Mouse (Mus musculus): ENCODE results near the gene Psma6.
"Not testable (repeated sequence)": the region's sequence is repeated elsewhere in the genome, so short reads cannot be mapped to it uniquely, and the experiment has no call there.

The Psma6 gene

GRCm38 (mm10) chr12:55384023-55384749 is at the start of gene Psma6:
Gene Psma6 (plus strand): TSS chr12:55384222.
- DNase-seq: peak; percentile 41

GRCm38 (mm10) chr12:55338490-55338889 is 45.5 kb upstream of the Psma6 start:
- not testable (repeated sequence) for DNase-seq

- DNase-seq: not testable (repeated sequence)
These were observed 41.0 kb upstream of the Psma6 start for GRCm38 (mm10) chr12:55343045-55343444.

- no peak for DNase-seq
These were observed 40.0 kb upstream of the Psma6 start for GRCm38 (mm10) chr12:55343998-55344397.

- no peak for DNase-seq
These were observed 39.4 kb upstream of the Psma6 start for GRCm38 (mm10) chr12:55344583-55344982.

- DNase-seq: no peak
These were observed 30.6 kb upstream of the Psma6 start for GRCm38 (mm10) chr12:55353423-55353822.

- peak; percentile 60 for DNase-seq
These were observed 29.1 kb upstream of the Psma6 start for GRCm38 (mm10) chr12:55354904-55355303.

GRCm38 (mm10) chr12:55357303-55357702 is 26.7 kb upstream of the Psma6 start:
- DNase-seq: no peak

GRCm38 (mm10) chr12:55360929-55361328 is 23.1 kb upstream of the Psma6 start:
- DNase-seq: no peak

- DNase-seq: no peak
These were observed 18.9 kb upstream of the Psma6 start for GRCm38 (mm10) chr12:55365083-55365482.

- no peak for DNase-seq
These were observed 11.5 kb upstream of the Psma6 start for GRCm38 (mm10) chr12:55372424-55373055.

- no peak for DNase-seq
These were observed 6.9 kb upstream of the Psma6 start for GRCm38 (mm10) chr12:55376956-55377609.

GRCm38 (mm10) chr12:55377610-55377980 is 6.4 kb upstream of the Psma6 start:
- DNase-seq: no peak

- DNase-seq: no peak
These were observed 804 bp downstream of the Psma6 start for GRCm38 (mm10) chr12:55384826-55385225.

GRCm38 (mm10) chr12:55385931-55386330 is 1.9 kb downstream of the Psma6 start:
- DNase-seq: no peak

- DNase-seq: no peak
These were observed 2.4 kb downstream of the Psma6 start for GRCm38 (mm10) chr12:55386456-55386855.

GRCm38 (mm10) chr12:55387083-55387787 is 3.2 kb downstream of the Psma6 start:
- peak; percentile 38 for DNase-seq

GRCm38 (mm10) chr12:55387788-55388465 is 3.9 kb downstream of the Psma6 start:
- peak; percentile 72 for DNase-seq

- DNase-seq: peak; percentile 96
These were observed 4.5 kb downstream of the Psma6 start for GRCm38 (mm10) chr12:55388478-55388877.

- peak; percentile 62 for DNase-seq
These were observed 5.4 kb downstream of the Psma6 start for GRCm38 (mm10) chr12:55389132-55390081.

GRCm38 (mm10) chr12:55392120-55392519 is 8.1 kb downstream of the Psma6 start:
- no peak for DNase-seq
